Mouse (Mus musculus) neural tube, embryonic 14.5 days (tissue): Measurements from ENCODE around the gene Ulbp1. TPM values are rescaled to one million over a fixed set of nuclear protein-coding genes. Genes with fewer than 3 reads are reported as not detected.
A peak's percentile ranks its signal among the peaks of the same experiment; 100 is the strongest.

Experiments used
- ATAC-seq: fragments of 200-750 bp; cut with Nextera tagmentation; 2 replicates; pipeline ENCODE4 v1.8.0; 2017; ENCODE audit warnings: low read depth, mild to moderate bottlenecking, moderate TSS enrichment, moderate library complexity
- H3K27ac ChIP-seq: fragments of 300-500 bp; sonication (generic); 2 replicates; pipeline ENCODE4 v1.5.1; 2014; ENCODE audit warnings: low read depth, mild to moderate bottlenecking, control low read depth, low read length, moderate library complexity, mixed read lengths
- H3K27me3 ChIP-seq: fragments of 300-500 bp; sonication (generic); 2 replicates; pipeline ENCODE4 v1.6.1; 2014; ENCODE audit warnings: low read length; ENCODE audit not compliant: control insufficient read depth, insufficient read depth
- H3K36me3 ChIP-seq: fragments of 300-500 bp; sonication (generic); 2 replicates; pipeline ENCODE4 v1.6.1; 2014; ENCODE audit warnings: low read length, mixed read lengths; ENCODE audit not compliant: control insufficient read depth, insufficient read depth
- H3K4me1 ChIP-seq: fragments of 300-500 bp; sonication (generic); 2 replicates; pipeline ENCODE4 v1.6.1; 2014; ENCODE audit warnings: low read length; ENCODE audit not compliant: control insufficient read depth, insufficient read depth
- H3K4me2 ChIP-seq: fragments of 300-500 bp; sonication (generic); 2 replicates; pipeline ENCODE4 v1.6.1; 2014; ENCODE audit warnings: mild to moderate bottlenecking, low read depth, low read length, control low read depth
- H3K4me3 ChIP-seq: fragments of 300-500 bp; sonication (generic); 2 replicates; pipeline ENCODE4 v1.5.1; 2014; ENCODE audit warnings: low read depth, low read length, control low read depth, mixed read lengths
- H3K9ac ChIP-seq: fragments of 300-500 bp; sonication (generic); replicated peaks from 2 replicates; pipeline ENCODE4 v1.6.1; 2014; ENCODE audit warnings: low read depth, mild to moderate bottlenecking, control low read depth, low read length, mixed read lengths
- H3K9me3 ChIP-seq: fragments of 300-500 bp; sonication (generic); 2 replicates; pipeline ENCODE4 v1.6.1; 2016; ENCODE audit warnings: low read length; ENCODE audit not compliant: control insufficient read depth
- WGBS: fragments of 180-500 bp; shearing (Covaris S2); extraction: QIAGEN DNeasy Blood & Tissue Kit; methylation state at CpG from one replicate; pipeline ENCODE4 v1.1.7; 2014; 5-methylcytosine and 5-hydroxymethylcytosine counted together
- polyA plus RNA-seq: library from polyadenylated mRNA; unstranded; fragments of >200 nt; fragmentation: Nextera tagmentation; extraction: Ambion mirVana; gene quantifications from 2 replicates; pipeline ENCODE4 v1.2.1, GENCODE M21; 2014

The Ulbp1 gene
- polyA plus RNA-seq, 1 experiment from 2014 or later: 0.36 TPM

DNA sequence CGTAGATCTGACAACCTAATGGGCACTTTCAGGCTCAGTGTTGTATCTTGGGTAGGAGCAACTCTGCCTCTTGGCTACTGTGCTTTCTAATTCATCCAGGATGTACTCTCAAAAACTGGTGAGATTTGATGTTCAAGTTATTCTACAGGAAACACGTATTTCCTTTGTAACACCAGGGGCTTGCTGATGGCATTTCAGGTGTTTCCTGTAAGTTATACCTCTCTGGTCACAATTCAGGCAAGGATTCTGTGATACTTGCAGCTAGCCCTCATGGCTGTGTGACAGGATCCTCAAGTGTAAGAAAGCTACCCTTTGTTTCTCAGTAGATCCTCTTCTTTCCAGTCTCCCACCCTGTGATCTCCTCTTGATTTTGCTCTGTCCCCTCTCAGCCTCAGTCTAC lies 34.5 kb downstream of the Ulbp1 start:
- Histone ChIP-seq H3K9ac (no peak overlapping the region), H3K27ac (no peak overlapping the region), H3K27me3 (no peaks in the 10 kb centered on the region), H3K4me3 (no peak overlapping the region), H3K4me1 (no peaks in the 10 kb centered on the region), H3K9me3 (no peaks in the 10 kb centered on the region), H3K36me3 (no peaks in the 10 kb centered on the region), H3K4me2 (no peak overlapping the region)
- no peak for ATAC-seq
- WGBS: 80% methylated on average over 2 of the region's 2 CpGs

DNA sequence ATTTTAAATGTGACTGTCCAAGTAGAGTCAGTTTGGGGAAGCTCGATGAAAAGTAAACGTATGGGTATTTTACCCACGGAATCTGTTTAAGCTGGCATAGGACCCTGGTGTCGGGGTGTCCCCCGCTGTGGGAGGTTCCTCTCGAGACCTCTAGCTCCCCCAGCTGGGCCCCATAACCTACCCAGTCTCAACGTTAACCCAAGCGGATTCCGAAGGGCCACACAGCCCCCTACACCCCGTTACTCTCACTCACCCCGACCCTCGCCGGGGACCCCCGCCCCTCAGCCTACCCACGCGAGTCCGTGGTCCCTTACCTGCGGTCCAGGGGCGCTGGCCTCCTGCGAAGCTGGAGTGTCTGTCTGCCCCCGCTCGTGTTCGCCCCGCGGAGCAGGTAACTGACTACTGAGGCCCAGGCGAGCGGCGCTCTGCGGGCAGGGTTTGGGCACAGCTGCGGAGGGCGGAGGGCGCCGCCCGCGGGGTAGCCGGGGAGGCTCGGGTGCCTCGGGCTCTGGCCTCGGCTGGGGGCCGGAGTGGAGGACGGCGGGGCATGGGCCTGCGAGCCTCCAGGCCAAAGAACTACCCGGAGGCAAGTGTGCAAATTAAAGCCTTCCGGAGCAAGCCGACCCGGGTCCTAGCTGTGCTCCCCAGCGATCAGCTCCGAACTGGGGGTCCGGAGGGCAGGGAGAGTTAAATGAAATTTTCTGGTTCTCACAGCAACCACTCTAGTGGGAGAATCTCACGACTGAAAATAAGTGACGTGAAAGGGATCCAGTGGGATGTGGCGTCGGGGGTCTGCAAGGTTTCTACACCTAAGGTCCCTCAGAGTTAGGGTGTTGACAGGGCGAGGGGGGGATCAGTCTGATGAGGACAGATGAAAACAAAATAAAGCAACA lies 80.0 kb downstream of the Ulbp1 start:
- peaks cover 7% of the 10 kb centered on the region for H3K4me1 ChIP-seq
- WGBS: 7% methylated on average over 55 of the region's 55 CpGs
- no peak overlapping the region for H3K27ac ChIP-seq
- ATAC-seq: peak; percentile 19
- H3K4me2 ChIP-seq: peak overlapping the region; percentile 89
- peak overlapping the region; percentile 30 for H3K4me3 ChIP-seq
- no peaks in the 10 kb centered on the region for H3K36me3 ChIP-seq
- H3K27me3 ChIP-seq: peaks cover 20% of the 10 kb centered on the region
- H3K9me3 ChIP-seq: no peaks in the 10 kb centered on the region
- H3K9ac ChIP-seq: 0 out of 2 replicates have a peak overlapping the region, but pooled peaks have one; percentile 32

DNA sequence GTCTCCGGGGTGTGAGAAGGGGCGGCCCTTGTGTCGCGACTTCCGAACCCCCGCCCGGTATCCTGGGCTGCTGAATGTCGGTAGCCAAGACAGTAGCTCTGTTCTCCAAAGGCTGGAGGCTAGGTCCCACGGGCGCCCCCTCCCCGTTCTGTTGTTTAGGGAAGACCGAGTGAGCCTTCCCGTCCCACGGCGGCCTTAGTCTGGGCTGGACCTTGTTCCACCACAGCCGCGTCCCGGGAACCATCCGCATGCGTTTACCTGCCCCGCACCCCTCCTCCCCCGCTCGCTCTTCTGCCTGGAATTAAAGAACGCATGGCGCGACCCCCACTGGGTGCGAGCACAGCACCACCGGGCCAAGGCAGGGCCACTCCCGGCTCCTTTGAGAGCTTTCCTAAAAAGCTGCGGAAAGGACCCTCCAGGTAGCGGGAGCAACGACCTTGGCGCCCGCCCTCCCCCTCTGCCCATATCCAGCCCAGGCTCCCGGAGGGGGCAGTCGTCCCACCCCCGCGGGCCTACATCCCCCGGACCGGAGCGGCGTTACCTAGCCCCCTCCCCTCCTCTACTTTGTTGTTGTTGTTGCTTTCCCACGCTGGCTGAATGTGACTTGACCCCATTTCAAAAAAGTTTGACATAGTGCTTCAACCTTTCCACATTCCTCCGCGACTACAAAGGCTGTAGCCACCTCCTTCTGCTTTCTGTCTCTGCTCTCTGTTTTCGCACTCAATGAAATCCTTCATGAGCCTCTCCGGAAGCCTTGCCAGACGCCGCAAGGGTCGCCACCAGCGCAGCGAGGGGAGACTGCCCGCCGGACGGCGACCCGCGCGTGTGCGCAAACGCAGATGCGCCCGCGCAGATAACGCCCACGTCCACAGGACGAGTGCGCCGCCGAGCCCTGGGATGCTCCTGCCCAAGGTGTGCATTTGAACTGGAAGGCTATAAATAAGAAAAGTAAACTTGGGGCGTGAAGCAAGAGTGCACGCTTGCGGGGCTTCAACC lies 81.2 kb downstream of the Ulbp1 start:
- no peaks in the 10 kb centered on the region for H3K9me3 ChIP-seq
- H3K4me3 ChIP-seq: peak overlapping the region; percentile 42
- H3K36me3 ChIP-seq: no peaks in the 10 kb centered on the region
- ATAC-seq: peak; percentile 65
- peaks cover 20% of the 10 kb centered on the region for H3K27me3 ChIP-seq
- peak overlapping the region; percentile 89 for H3K4me2 ChIP-seq
- under 1% methylated on average over 69 of the region's 73 CpGs for WGBS
- no peak overlapping the region for H3K27ac ChIP-seq
- peaks cover 7% of the 10 kb centered on the region for H3K4me1 ChIP-seq
- H3K9ac ChIP-seq: no peak overlapping the region

DNA sequence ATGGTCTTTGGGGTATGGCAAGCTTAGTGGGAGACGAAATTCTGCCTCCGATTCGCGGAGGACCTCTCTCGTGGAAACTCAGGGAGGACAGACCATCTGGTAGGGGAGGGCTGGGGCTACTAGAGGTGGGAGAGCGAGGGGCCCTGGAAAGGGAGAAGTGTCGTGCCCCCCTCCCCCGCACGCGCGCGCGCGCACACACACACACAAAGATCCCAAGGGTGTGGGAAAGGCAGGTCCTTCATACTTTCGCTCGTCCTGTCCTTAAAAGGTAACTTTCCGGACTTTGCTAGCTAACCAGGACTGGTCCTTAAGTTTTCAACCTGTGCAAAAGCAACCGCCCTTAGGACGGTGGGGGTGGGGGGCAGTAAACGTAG lies 81.9 kb downstream of the Ulbp1 start:
- Histone ChIP-seq H3K27me3 (peaks cover 20% of the 10 kb centered on the region), H3K4me2 (peak overlapping the region; percentile 89), H3K9ac (no peak overlapping the region), H3K9me3 (no peaks in the 10 kb centered on the region), H3K27ac (no peak overlapping the region), H3K4me3 (peak overlapping the region; percentile 42), H3K36me3 (no peaks in the 10 kb centered on the region), H3K4me1 (peaks cover 7% of the 10 kb centered on the region)
- ATAC-seq: peak; percentile 61
- 1% methylated on average over 20 of the region's 20 CpGs for WGBS

DNA sequence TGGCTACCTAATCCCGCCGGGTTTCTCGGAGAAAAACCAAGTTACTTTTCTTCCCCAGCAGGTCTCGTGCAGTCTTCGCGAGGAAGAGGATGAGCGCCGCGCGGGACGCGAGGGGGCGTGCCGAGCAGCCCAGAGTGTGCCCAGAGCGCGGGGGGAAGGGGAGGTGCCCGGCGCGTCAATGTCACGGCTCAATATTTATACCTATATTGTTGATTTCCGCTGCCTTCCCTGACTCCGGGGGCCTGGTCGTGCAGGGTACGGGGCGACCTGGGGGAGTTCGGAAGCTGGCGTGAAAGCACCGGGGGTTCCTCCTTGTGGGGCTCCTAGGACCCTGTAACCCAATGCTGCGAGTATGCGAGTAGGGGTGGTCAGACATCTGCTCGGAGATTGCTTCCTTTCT lies 82.3 kb downstream of the Ulbp1 start:
- Histone ChIP-seq H3K9me3 (no peaks in the 10 kb centered on the region), H3K4me1 (peaks cover 7% of the 10 kb centered on the region), H3K27me3 (peaks cover 20% of the 10 kb centered on the region), H3K36me3 (no peaks in the 10 kb centered on the region), H3K4me3 (peak overlapping the region; percentile 42), H3K4me2 (peak overlapping the region; percentile 89), H3K27ac (no peak overlapping the region), H3K9ac (no peak overlapping the region)
- 3% methylated on average over 26 of the region's 31 CpGs for WGBS
- ATAC-seq: peak; percentile 73

Other genes with a start within 250 kb of the Ulbp1 start
- 37.8 and 39.1 TPM in 2 replicates for gene Lrp11, start 116.2 kb upstream of the Ulbp1 start, polyA plus RNA-seq
- gene Nup43, start 193.9 kb upstream of the Ulbp1 start, polyA plus RNA-seq: 26.7 and 28.0 TPM in 2 replicates
- 176 and 185 TPM in 2 replicates for gene Pcmt1, start 207.5 kb upstream of the Ulbp1 start, polyA plus RNA-seq
- gene Lats1, start 207.6 kb upstream of the Ulbp1 start, polyA plus RNA-seq: 17.5 and 19.5 TPM in 2 replicates